Mouse (Mus musculus) kidney, postnatal 25 days (tissue): ENCODE measurements around the gene Scn10a.

Experiments
- DNase-seq, 2 experiments: peaks; one replicate each; pipeline ENCODE4 v3.0.0; 2021; ENCODE audit warnings: mixed read lengths in 2 of 2

Gene Scn10a

DNA sequence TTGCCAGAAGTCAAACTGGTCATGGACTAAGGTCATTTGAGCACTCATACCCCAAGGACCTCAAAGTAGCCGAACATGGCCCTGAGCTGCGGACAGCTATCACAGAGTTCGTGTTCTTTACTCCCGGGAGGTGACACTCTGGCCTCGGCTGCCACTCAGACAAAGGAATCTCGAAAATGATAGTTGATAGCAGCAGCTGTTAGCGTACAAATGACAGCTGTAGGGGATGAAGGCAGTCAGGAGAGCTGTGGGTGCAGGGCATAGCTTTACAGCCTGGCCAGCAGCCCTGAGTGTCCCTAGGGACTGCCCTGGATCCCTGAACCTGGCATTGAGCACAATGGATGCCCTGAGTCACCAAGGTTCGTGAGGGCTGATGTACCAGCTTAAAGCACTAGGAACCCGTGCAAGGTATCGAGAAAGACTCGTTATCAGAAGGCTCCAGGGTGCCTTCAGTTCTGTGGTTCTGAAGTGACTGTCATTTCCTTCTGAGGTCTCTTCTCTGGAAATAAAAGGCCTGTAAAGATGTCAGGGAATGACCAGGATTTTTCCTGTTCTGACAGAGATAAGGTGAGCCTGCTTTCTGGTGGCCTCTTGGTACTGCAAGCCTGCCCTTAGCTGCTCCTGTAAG lies 84.8 kb downstream of the Scn10a start:
- no peak for DNase-seq

GRCm38 (mm10) chr9:119633475-119633874 lies 85.6 kb downstream of the Scn10a start:
- no peak for DNase-seq

DNA sequence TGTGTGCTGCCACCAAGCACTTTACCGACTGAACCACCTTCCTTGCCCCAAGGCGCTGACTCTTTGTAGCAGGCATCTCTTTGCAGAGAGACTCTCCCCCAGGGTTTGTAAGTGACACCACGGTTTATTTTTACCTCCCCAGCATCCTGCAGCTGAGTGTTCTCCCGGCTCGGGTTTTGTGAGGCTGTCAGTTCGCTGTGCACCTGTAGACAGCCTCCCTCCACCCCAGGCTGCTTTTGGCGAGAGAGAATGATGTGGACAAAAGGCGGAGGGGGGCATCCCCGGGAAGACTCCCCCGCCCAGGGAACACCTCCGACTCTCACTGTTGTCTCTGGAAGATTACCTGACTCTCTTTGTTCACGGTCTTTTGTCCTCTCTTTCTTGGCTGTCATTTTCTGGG lies 86.3 kb downstream of the Scn10a start:
- DNase-seq: no peak

DNA sequence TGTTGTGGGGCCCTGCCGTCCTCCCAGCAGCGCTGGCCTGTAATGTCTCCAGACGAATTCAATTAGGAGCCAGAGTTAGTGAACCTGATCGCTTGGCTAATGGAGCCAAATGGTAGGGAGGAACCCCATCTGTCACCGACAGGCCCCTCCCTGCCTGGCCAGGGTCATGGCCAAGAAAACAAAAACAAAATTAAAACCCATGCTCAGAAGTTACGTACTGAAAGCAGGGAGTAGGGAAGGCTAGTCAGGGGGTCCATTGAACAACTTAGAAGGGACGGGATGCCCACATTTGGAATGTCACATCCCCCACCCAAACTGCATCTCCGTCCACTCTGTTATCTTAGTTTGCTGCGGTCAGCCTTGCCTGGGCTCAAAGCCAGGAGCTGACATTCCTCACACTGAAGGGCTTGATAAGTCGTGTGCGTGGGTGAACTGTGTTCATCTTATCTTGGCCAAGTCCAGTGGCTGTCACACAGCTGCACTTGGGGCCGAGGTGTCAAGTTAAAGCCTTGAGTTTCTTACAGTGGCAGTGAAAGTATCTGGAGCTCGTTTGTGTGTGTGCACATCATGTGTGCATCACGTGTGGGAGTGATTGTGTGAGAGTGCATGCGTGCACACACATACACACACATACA lies 87.1 kb downstream of the Scn10a start:
- peak; percentile 35 to 41 for DNase-seq

DNA sequence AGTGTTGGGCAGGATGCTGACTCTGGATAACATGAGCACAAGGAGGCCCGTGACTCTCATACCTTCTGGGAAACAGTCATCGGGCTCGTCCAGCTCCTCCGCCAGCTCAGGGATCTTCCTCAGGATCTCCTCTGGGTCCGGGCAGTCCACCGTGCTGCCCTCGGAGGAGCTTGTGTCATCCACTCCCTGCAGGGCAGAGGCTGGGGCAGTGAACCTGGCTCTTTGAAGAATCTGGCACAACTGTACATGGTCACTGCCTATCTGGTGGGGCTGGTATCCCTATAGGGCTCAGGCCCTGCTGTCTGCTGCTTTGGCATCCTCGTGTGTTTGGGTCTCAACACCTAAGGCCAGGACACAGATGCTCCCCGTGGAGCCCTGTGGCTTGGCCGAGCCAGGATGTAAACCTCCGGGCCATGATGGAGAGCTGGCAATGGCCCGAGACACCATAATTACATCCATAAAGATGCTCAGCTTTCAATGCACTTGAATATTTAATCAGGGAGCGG lies 87.7 kb downstream of the Scn10a start:
- no peak for DNase-seq

DNA sequence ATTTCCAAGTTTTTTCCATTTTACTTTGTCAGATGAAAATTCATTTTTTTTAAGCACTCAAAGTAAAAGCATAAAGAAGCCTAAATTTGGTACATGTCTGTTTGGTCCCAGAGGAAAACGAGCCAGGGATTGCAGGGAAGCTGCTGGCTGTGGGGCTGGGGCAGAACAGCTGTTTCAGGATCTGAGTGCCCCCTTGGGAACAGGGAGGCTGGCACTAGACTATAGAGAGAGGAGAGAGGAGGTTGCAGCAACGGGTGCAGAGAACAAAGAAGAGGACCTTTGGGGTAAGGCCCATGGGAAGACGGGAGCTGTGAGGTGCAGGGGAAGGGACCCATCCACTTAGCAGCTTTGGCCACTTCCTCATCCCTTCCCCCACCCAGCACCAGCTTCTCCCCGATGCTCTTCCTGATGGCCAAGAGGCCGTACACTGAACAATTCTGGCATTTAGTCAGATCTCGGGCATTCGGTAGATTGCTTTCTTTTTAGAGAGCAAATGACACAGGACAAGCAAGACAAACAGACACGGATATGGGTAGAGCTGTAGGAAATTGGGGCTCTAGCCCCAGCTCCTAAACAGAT lies 90.3 kb downstream of the Scn10a start:
- DNase-seq: no peak

DNA sequence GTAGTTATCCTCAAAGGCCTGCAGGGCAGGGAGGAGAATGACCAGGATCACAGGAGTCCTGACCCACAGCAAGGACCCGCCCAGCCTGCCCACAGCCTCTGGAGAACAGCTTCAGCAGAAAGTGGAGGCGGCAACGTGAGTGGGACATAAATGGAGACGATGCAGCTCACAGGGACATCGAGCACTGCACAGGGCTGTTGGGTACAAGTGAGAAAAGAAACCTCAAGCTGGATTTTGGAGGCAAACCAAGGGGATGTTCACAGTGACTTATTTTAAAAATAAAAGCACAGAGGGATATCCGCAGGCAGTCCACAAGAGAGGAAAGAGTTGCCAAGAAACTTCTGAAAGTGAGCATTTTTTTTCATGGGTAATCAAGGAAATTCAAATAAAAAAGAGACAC lies 91.9 kb downstream of the Scn10a start:
- no peak for DNase-seq

DNA sequence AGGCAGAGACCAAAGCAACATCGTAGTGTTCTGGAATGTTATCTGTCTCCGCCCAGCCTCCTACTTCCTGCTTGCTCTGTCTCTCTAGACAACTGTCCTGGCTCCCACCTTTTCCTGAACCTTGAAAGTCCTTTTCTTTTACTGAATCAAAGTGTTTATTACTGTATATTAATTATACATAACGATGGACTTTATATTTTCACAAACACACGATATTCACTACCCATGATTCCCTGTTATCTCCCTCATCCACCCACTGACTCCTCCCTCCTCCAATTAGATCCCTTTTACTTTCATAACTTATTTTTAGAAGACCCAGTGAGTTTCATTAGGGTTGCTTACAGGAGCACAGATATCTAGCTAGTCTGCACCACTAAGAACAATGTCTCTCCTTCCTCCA lies 95.0 kb downstream of the Scn10a start:
- no peak for DNase-seq

DNA sequence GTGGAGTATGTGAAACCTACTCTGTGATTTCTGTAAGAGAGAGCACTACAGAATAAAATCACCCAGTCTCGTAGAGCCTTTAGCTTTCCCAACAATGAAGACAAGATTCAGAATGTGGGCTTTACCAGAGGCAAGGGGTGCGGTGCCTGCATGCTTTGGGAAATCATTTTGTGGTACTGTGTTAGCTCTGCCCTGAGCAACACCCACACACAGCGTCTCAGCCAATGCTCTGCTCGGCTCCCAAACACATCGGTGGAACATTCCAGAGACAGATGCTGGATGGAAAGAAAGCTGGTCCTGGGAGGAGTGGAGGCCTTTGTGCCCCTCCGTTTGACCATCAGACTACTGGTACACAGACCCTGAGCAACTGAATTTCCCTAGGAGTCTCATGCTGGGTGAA lies 104.3 kb downstream of the Scn10a start:
- no peak for DNase-seq

DNA sequence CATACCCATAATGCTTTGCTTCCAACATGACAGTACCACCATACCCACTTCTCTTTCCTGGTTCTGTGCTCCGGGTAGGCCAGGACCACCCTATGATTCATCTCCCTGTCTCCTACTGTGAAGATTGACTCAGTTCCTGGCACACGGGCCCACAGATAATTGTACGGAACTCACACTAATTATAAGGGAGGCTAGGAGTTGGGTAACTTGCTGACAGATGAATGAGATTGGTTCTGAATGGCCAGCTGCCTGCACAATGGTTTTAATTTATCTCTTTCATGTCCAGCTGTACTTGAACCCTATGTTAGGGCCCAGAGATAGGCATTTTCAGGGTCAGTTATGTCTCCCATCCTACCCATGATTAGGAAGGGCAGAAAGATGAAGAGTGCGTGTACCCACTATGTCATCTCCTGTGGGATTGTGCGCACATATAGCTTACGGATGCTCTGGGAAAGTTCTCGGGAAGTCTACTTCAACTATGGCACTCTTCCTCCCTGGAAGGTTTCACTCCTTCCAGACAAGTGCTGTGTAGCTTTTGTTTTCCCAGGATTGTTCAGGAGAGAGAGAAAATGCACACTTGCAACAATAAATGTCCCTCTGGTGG lies 108.5 kb downstream of the Scn10a start:
- no peak for DNase-seq

DNA sequence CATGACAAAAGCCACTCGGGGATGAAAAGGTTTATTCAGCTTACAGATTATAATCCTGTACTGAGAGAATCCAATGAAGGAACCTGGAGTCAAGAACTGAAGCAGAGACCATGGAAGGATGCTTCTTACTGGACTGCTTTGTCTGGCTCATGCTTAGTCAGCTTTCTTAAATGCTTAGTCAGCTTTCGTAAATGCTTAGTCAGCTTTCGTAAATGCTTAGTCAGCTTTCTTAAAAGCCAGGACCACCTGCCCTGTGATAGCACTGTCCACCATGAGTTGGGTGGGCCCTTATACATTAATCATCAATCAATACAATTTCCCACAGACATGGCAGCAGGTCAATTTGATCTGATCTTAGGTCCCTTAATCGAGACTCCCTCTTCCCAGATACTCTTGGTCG lies 112.2 kb downstream of the Scn10a start:
- no peak for DNase-seq

- DNase-seq: no peak
Measured at GRCm38 (mm10) chr9:119604607-119605006, 114.5 kb downstream of the Scn10a start.

GRCm38 (mm10) chr9:119598501-119598900 lies 120.6 kb downstream of the Scn10a start:
- no peak for DNase-seq

- no peak for DNase-seq
Measured at GRCm38 (mm10) chr9:119597332-119597731, 121.8 kb downstream of the Scn10a start.

GRCm38 (mm10) chr9:119589592-119589991 lies 129.5 kb downstream of the Scn10a start:
- DNase-seq: no peak

- DNase-seq: no peak
Measured at GRCm38 (mm10) chr9:119588763-119589449, 130.2 kb downstream of the Scn10a start.

DNA sequence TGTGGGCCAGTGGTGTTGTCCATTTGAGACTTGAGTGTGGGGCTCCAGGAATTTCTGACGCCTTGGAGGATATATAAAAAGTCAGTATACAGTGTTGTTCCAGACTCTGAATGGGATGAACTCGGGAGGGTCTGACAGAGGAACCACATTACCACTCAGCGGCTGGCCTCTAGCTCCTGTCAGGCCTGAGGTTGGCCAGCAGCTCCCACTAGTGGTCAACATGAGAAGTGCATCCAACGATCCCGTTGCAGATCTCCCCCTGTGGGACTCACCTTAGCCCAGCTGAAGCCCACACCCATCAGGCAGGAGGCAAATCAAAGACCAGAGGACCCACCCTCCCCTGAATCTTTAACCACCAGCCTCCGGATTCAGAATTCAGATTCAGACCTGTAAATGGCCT lies 138.5 kb downstream of the Scn10a start:
- peak; percentile 77 to 78 for DNase-seq

- no peak for DNase-seq
Measured at GRCm38 (mm10) chr9:119580187-119580586, 138.9 kb downstream of the Scn10a start.

GRCm38 (mm10) chr9:119578636-119579438 lies 140.3 kb downstream of the Scn10a start, which contains the start of gene Scn5a:
Scn5a (minus strand) TSS chr9:119579016.
- DNase-seq: no peak

DNA sequence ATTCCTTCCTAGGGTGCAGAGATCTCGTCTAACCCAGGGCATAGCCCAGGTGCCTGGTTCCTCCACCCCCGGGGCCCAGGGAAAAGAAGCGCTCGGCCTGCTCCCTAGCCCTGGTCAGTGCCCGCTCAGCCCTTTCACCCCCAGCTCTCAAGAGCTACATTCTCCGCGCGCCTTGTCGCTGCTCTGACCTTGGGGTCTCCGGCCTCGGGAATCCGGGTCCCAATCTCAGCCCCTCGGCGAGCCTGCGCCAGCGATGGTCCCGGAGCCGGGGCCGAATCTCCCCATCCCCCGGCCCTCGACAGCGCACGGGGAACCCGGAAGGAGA lies 140.8 kb downstream of the Scn10a start:
- DNase-seq: no peak

- DNase-seq: no peak
Measured at GRCm38 (mm10) chr9:119576977-119577376, 142.1 kb downstream of the Scn10a start.

- DNase-seq: no peak
Measured at GRCm38 (mm10) chr9:119575732-119576131, 143.4 kb downstream of the Scn10a start.
